Mouse (Mus musculus) heart, embryonic 12.5 days (tissue): ENCODE measurements at regions not wholly inside any gene's neighbourhood (a gene's known extent, or its start where the extent isn't known, plus 50 kb on each side); places are given as distances from the start of the nearest gene placed in this dataset.

Experiments
- ATAC-seq: fragments of 200-750 bp; cut with Nextera tagmentation; 2 replicates; pipeline ENCODE4 v1.8.0; 2017; ENCODE audit warnings: moderate TSS enrichment, moderate library complexity; ENCODE audit not compliant: insufficient number of reproducible peaks, low FRiP score
- H3K27ac ChIP-seq: fragments of 300-500 bp; sonication (generic); 2 replicates; pipeline ENCODE4 v1.5.1; 2016; ENCODE audit warnings: mild to moderate bottlenecking, moderate library complexity; ENCODE audit not compliant: poor library complexity, severe bottlenecking
- H3K27me3 ChIP-seq: fragments of 300-500 bp; sonication (generic); replicated peaks from 2 replicates; pipeline ENCODE4 v1.6.1; 2016; ENCODE audit warnings: mild to moderate bottlenecking, moderate library complexity
- H3K36me3 ChIP-seq: fragments of 300-500 bp; sonication (generic); 2 replicates; pipeline ENCODE4 v1.6.1; 2016; ENCODE audit warnings: mild to moderate bottlenecking, moderate library complexity
- H3K4me1 ChIP-seq: fragments of 300-500 bp; sonication (generic); replicated peaks from 2 replicates; pipeline ENCODE4 v1.6.1; 2016; ENCODE audit warnings: mild to moderate bottlenecking
- H3K4me2 ChIP-seq: fragments of 300-500 bp; sonication (generic); 2 replicates; pipeline ENCODE4 v1.6.1; 2016; ENCODE audit warnings: mild to moderate bottlenecking, moderate library complexity
- H3K4me3 ChIP-seq: fragments of 300-500 bp; sonication (generic); 2 replicates; pipeline ENCODE4 v1.5.1; 2016; ENCODE audit warnings: mild to moderate bottlenecking
- H3K9ac ChIP-seq: fragments of 300-500 bp; sonication (generic); 2 replicates; pipeline ENCODE4 v1.6.1; 2016; ENCODE audit warnings: mild to moderate bottlenecking, moderate library complexity
- H3K9me3 ChIP-seq: fragments of 300-500 bp; sonication (generic); replicated peaks from 2 replicates; pipeline ENCODE4 v1.6.1; 2016; ENCODE audit warnings: mild to moderate bottlenecking, moderate library complexity
- WGBS: fragments of 180-500 bp; shearing (Covaris S2); methylation state at CpG from one replicate; pipeline ENCODE4 v1.1.7; 2016; 5-methylcytosine and 5-hydroxymethylcytosine counted together

GRCm38 (mm10) chr19:30289721-30290120 is 57.0 kb downstream of the Mbl2 start:
- no peak for ATAC-seq
- WGBS = 75% methylated on average over 4 of the region's 4 CpGs
- Histone ChIP-seq H3K9ac (no peak overlapping the region), H3K4me3 (no peak overlapping the region), H3K9me3 (no peaks in the 10 kb centered on the region), H3K27ac (no peak overlapping the region), H3K4me2 (no peak overlapping the region), H3K27me3 (0 out of 2 replicates have a peak, but pooled peaks cover 2% of the 10 kb centered on the region), H3K36me3 (no peaks in the 10 kb centered on the region), H3K4me1 (no peaks in the 10 kb centered on the region)

- Histone ChIP-seq H3K9me3 (no peaks in the 10 kb centered on the region), H3K4me3 (no peak overlapping the region), H3K27ac (no peak overlapping the region), H3K4me2 (peak overlapping the region; percentile 27), H3K4me1 (no peaks in the 10 kb centered on the region), H3K27me3 (0 out of 2 replicates have a peak, but pooled peaks cover 8% of the 10 kb centered on the region), H3K9ac (no peak overlapping the region), H3K36me3 (no peaks in the 10 kb centered on the region)
- no peak for ATAC-seq
- WGBS = 38% methylated on average over 15 of the region's 15 CpGs
These were observed 62.5 kb downstream of the Mbl2 start for GRCm38 (mm10) chr19:30295263-30295704.

GRCm38 (mm10) chr19:30296024-30296423 is 63.3 kb downstream of the Mbl2 start:
- no peak overlapping the region for H3K9ac ChIP-seq
- H3K9me3 ChIP-seq = no peaks in the 10 kb centered on the region
- H3K4me2 ChIP-seq = no peak overlapping the region
- H3K4me1 ChIP-seq = no peaks in the 10 kb centered on the region
- no peak overlapping the region for H3K27ac ChIP-seq
- no peak overlapping the region for H3K4me3 ChIP-seq
- no peak for ATAC-seq
- 84% methylated on average over 3 of the region's 3 CpGs for WGBS
- H3K36me3 ChIP-seq = no peaks in the 10 kb centered on the region
- 0 out of 2 replicates have a peak, but pooled peaks cover 8% of the 10 kb centered on the region for H3K27me3 ChIP-seq

- no peak for ATAC-seq
- 75% methylated on average over 3 of the region's 3 CpGs for WGBS
- H3K27me3 ChIP-seq = 0 out of 2 replicates have a peak, but pooled peaks cover 6% of the 10 kb centered on the region
- H3K4me3 ChIP-seq = no peak overlapping the region
- H3K27ac ChIP-seq = no peak overlapping the region
- no peaks in the 10 kb centered on the region for H3K36me3 ChIP-seq
- H3K9ac ChIP-seq = no peak overlapping the region
- no peak overlapping the region for H3K4me2 ChIP-seq
- 0 out of 2 replicates have a peak, but pooled peaks cover 3% of the 10 kb centered on the region for H3K4me1 ChIP-seq
- no peaks in the 10 kb centered on the region for H3K9me3 ChIP-seq
These were observed 66.8 kb downstream of the Mbl2 start for GRCm38 (mm10) chr19:30299536-30299935.

GRCm38 (mm10) chr19:30302281-30302680 is 69.5 kb downstream of the Mbl2 start:
- H3K4me2 ChIP-seq = no peak overlapping the region
- 59% methylated on average over 4 of the region's 4 CpGs for WGBS
- no peaks in the 10 kb centered on the region for H3K9me3 ChIP-seq
- no peak overlapping the region for H3K9ac ChIP-seq
- no peak overlapping the region for H3K27ac ChIP-seq
- H3K4me3 ChIP-seq = no peak overlapping the region
- 0 out of 2 replicates have a peak, but pooled peaks cover 3% of the 10 kb centered on the region for H3K4me1 ChIP-seq
- no peaks in the 10 kb centered on the region for H3K27me3 ChIP-seq
- H3K36me3 ChIP-seq = no peaks in the 10 kb centered on the region
- ATAC-seq = no peak; the same call in 1 of the 2 replicates

- H3K4me2 ChIP-seq = no peak overlapping the region
- H3K4me3 ChIP-seq = no peak overlapping the region
- ATAC-seq = no peak
- no peaks in the 10 kb centered on the region for H3K36me3 ChIP-seq
- no peaks in the 10 kb centered on the region for H3K9me3 ChIP-seq
- H3K4me1 ChIP-seq = 0 out of 2 replicates have a peak, but pooled peaks cover 3% of the 10 kb centered on the region
- 79% methylated on average over 2 of the region's 2 CpGs for WGBS
- H3K27me3 ChIP-seq = no peaks in the 10 kb centered on the region
- H3K9ac ChIP-seq = no peak overlapping the region
- H3K27ac ChIP-seq = no peak overlapping the region
These were observed 73.6 kb downstream of the Mbl2 start for GRCm38 (mm10) chr19:30306379-30306778.

- Histone ChIP-seq H3K27ac (no peak overlapping the region), H3K4me3 (no peak overlapping the region), H3K9ac (no peak overlapping the region), H3K9me3 (no peaks in the 10 kb centered on the region), H3K27me3 (no peaks in the 10 kb centered on the region), H3K4me1 (0 out of 2 replicates have a peak, but pooled peaks cover 3% of the 10 kb centered on the region), H3K4me2 (no peak overlapping the region), H3K36me3 (no peaks in the 10 kb centered on the region)
- WGBS = 71% methylated on average over 6 of the region's 6 CpGs
- ATAC-seq = no peak
These were observed 74.2 kb downstream of the Mbl2 start for GRCm38 (mm10) chr19:30306919-30307318.

GRCm38 (mm10) chr19:30317314-30317713 is 84.6 kb downstream of the Mbl2 start:
- 86% methylated on average over 3 of the region's 3 CpGs for WGBS

GRCm38 (mm10) chr19:30327693-30328092 is 95.0 kb downstream of the Mbl2 start:
- Histone ChIP-seq H3K4me3 (no peak overlapping the region), H3K4me2 (no peak overlapping the region), H3K36me3 (no peaks in the 10 kb centered on the region), H3K9ac (no peak overlapping the region), H3K27ac (no peak overlapping the region), H3K9me3 (no peaks in the 10 kb centered on the region), H3K4me1 (no peaks in the 10 kb centered on the region), H3K27me3 (no peaks in the 10 kb centered on the region)
- no peak for ATAC-seq

More at GRCm38 (mm10) chr19:30317314-30317713, 84.6 kb downstream of the Mbl2 start:
- no peak overlapping the region for H3K4me3 ChIP-seq
- H3K9ac ChIP-seq = no peak overlapping the region
- no peaks in the 10 kb centered on the region for H3K36me3 ChIP-seq
- H3K4me2 ChIP-seq = no peak overlapping the region
- H3K9me3 ChIP-seq = no peaks in the 10 kb centered on the region
- no peaks in the 10 kb centered on the region for H3K4me1 ChIP-seq
- no peaks in the 10 kb centered on the region for H3K27me3 ChIP-seq
- ATAC-seq = no peak
- H3K27ac ChIP-seq = no peak overlapping the region

- 65% methylated on average over 4 of the region's 4 CpGs for WGBS
These were observed 96.1 kb downstream of the Mbl2 start for GRCm38 (mm10) chr19:30328886-30329285.

GRCm38 (mm10) chr19:30330792-30331191 is 98.0 kb downstream of the Mbl2 start:
- Histone ChIP-seq H3K4me1 (no peaks in the 10 kb centered on the region), H3K27ac (no peak overlapping the region), H3K9ac (no peak overlapping the region), H3K4me3 (no peak overlapping the region), H3K9me3 (no peaks in the 10 kb centered on the region), H3K4me2 (no peak overlapping the region), H3K36me3 (no peaks in the 10 kb centered on the region), H3K27me3 (no peaks in the 10 kb centered on the region)
- 85% methylated on average over 7 of the region's 7 CpGs for WGBS
- ATAC-seq = no peak

More at GRCm38 (mm10) chr19:30328886-30329285, 96.1 kb downstream of the Mbl2 start:
- Histone ChIP-seq H3K36me3 (no peaks in the 10 kb centered on the region), H3K9me3 (no peaks in the 10 kb centered on the region), H3K27me3 (no peaks in the 10 kb centered on the region), H3K4me2 (no peak overlapping the region), H3K9ac (no peak overlapping the region), H3K4me1 (no peaks in the 10 kb centered on the region), H3K4me3 (no peak overlapping the region), H3K27ac (no peak overlapping the region)
- no peak for ATAC-seq

- H3K36me3 ChIP-seq = no peaks in the 10 kb centered on the region
- H3K9me3 ChIP-seq = no peaks in the 10 kb centered on the region
- no peaks in the 10 kb centered on the region for H3K27me3 ChIP-seq
- H3K4me2 ChIP-seq = no peak overlapping the region
- H3K9ac ChIP-seq = no peak overlapping the region
- H3K4me3 ChIP-seq = no peak overlapping the region
- no peak for ATAC-seq
- 64% methylated on average over 1 of the region's 1 CpGs for WGBS
- no peaks in the 10 kb centered on the region for H3K4me1 ChIP-seq
- no peak overlapping the region for H3K27ac ChIP-seq
These were observed 99.1 kb downstream of the Mbl2 start for GRCm38 (mm10) chr19:30331850-30332249.
